Mouse (Mus musculus) C2C12 (cell line): ENCODE results near the gene Mrc2. TPM values are rescaled to one million over a fixed set of nuclear protein-coding genes. Genes with fewer than 3 reads are reported as not detected.
A peak's percentile ranks its signal among the peaks of the same experiment; 100 is the strongest.

Source experiments
- H3K27me3 ChIP-seq: one replicate; pipeline ENCODE4 v1.6.1; 2011; ENCODE audit not compliant: control insufficient read depth, insufficient read depth, insufficient read length
- H3K36me3 ChIP-seq: one replicate; pipeline ENCODE4 v1.6.1; 2011; ENCODE audit not compliant: control insufficient read depth, insufficient read depth
- H3K4me3 ChIP-seq: one replicate; pipeline ENCODE4 v1.5.1; 2011; ENCODE audit warnings: mild to moderate bottlenecking, control low read depth; ENCODE audit not compliant: poor library complexity, insufficient read depth, severe bottlenecking
- H3K79me2 ChIP-seq: one replicate; pipeline ENCODE4 v1.6.1; 2011; ENCODE audit not compliant: control insufficient read depth, insufficient read depth
- H3K79me3 ChIP-seq: one replicate; pipeline ENCODE4 v1.6.1; 2011; ENCODE audit warnings: low read depth, control low read depth
- H3ac ChIP-seq: one replicate; pipeline ENCODE3; 2011; ENCODE audit warnings: low read depth; ENCODE audit not compliant: control insufficient read depth, insufficient read length
- CEBPB ChIP-seq: IDR thresholded peaks from one replicate; pipeline ENCODE4 v1.6.1; 2011; ENCODE audit warnings: low read depth, mild to moderate bottlenecking, control low read depth, moderate library complexity
- CTCF ChIP-seq: IDR thresholded peaks from one replicate; pipeline ENCODE4 v1.5.1; 2011; ENCODE audit not compliant: control insufficient read depth, insufficient read depth, insufficient read length
- FOSL1 ChIP-seq: IDR thresholded peaks from one replicate; pipeline ENCODE4 v1.8.0; 2011; ENCODE audit warnings: mild to moderate bottlenecking, low read length; ENCODE audit not compliant: poor library complexity, insufficient read depth, severe bottlenecking
- MAX ChIP-seq: IDR thresholded peaks from one replicate; pipeline ENCODE4 v1.6.1; 2011; ENCODE audit warnings: mild to moderate bottlenecking, control low read depth
- MYOD1 ChIP-seq: IDR thresholded peaks from one replicate; pipeline ENCODE4 v1.6.1; 2011; ENCODE audit warnings: low read depth; ENCODE audit not compliant: control insufficient read depth, insufficient read length
- MYOG ChIP-seq: IDR thresholded peaks from one replicate; pipeline ENCODE4 v1.6.1; 2011; ENCODE audit not compliant: control insufficient read depth, insufficient read length; ENCODE audit errors: extremely low read depth
- USF1 ChIP-seq: IDR thresholded peaks from one replicate; pipeline ENCODE4 v1.6.1; 2011; ENCODE audit warnings: low read depth, mild to moderate bottlenecking, control low read depth, moderate library complexity
- polyA plus RNA-seq: library from polyadenylated mRNA; unstranded; fragments of >200 nt; fragmentation: generic; extraction: Trizol; gene quantifications from one replicate; pipeline ENCODE4 v1.2.1, GENCODE M21; 2012; ENCODE audit warnings: missing spikeins

The Mrc2 gene
- polyA plus RNA-seq, 1 experiment = 28.7 TPM

GRCm38 (mm10) chr11:105356301-105356700 is 63.9 kb downstream of the Mrc2 start:
- no peak overlapping the region for H3K4me3 ChIP-seq
- TF ChIP-seq CTCF (no peak), USF1 (no peak), MYOD1 (no peak), MAX (no peak), FOSL1 (no peak), CEBPB (no peak), MYOG (no peak)
- H3K27me3 ChIP-seq = no peaks in the 10 kb centered on the region
- H3K79me2 ChIP-seq = no peaks in the 10 kb centered on the region
- H3ac ChIP-seq = no peak overlapping the region
- H3K79me3 ChIP-seq = no peaks in the 10 kb centered on the region
- no peaks in the 10 kb centered on the region for H3K36me3 ChIP-seq

- H3K27me3 ChIP-seq = no peaks in the 10 kb centered on the region
- no peak overlapping the region for H3ac ChIP-seq
- H3K36me3 ChIP-seq = no peaks in the 10 kb centered on the region
- TF ChIP-seq CTCF (no peak), MYOG (no peak), MAX (no peak), FOSL1 (no peak), MYOD1 (no peak), CEBPB (no peak), USF1 (no peak)
- H3K79me3 ChIP-seq = no peaks in the 10 kb centered on the region
- no peaks in the 10 kb centered on the region for H3K79me2 ChIP-seq
- H3K4me3 ChIP-seq = no peak overlapping the region
Observed at GRCm38 (mm10) chr11:105362041-105362765, 69.8 kb downstream of the Mrc2 start.

GRCm38 (mm10) chr11:105362946-105363597 is 70.6 kb downstream of the Mrc2 start:
- TF ChIP-seq CTCF (peak; percentile 90), USF1 (no peak), FOSL1 (no peak)
- no peaks in the 10 kb centered on the region for H3K79me3 ChIP-seq
- H3K27me3 ChIP-seq = no peaks in the 10 kb centered on the region
- no peak overlapping the region for H3K4me3 ChIP-seq
- H3K36me3 ChIP-seq = no peaks in the 10 kb centered on the region
- no peaks in the 10 kb centered on the region for H3K79me2 ChIP-seq
- peak overlapping the region; percentile 49 for H3ac ChIP-seq

GRCm38 (mm10) chr11:105363598-105364385 is 71.3 kb downstream of the Mrc2 start:
- Histone ChIP-seq H3K79me3 (no peaks in the 10 kb centered on the region), H3K4me3 (no peak overlapping the region), H3ac (no peak overlapping the region), H3K27me3 (no peaks in the 10 kb centered on the region), H3K79me2 (no peaks in the 10 kb centered on the region), H3K36me3 (no peaks in the 10 kb centered on the region)
- TF ChIP-seq CTCF (no peak), MAX (no peak), USF1 (no peak), MYOD1 (no peak), FOSL1 (no peak), CEBPB (no peak), MYOG (no peak)

GRCm38 (mm10) chr11:105364386-105365065 is 72.1 kb downstream of the Mrc2 start:
- Histone ChIP-seq H3K27me3 (no peaks in the 10 kb centered on the region), H3ac (no peak overlapping the region), H3K36me3 (no peaks in the 10 kb centered on the region), H3K79me3 (no peaks in the 10 kb centered on the region), H3K79me2 (no peaks in the 10 kb centered on the region), H3K4me3 (no peak overlapping the region)
- TF ChIP-seq MYOG = no peak
- TF ChIP-seq CTCF = no peak
- no peak for TF ChIP-seq CEBPB
- no peak for TF ChIP-seq MAX
- TF ChIP-seq MYOD1 = no peak
- no peak for TF ChIP-seq FOSL1
- no peak for TF ChIP-seq USF1
